Mouse (Mus musculus): ENCODE results near the gene Ifitm5. TPM values are rescaled to one million over a fixed set of nuclear protein-coding genes. Genes with fewer than 3 reads are reported as not detected.

Ifitm5 gene
- polyA plus RNA-seq, 1 experiment from 2014 or later = 0.48 TPM

DNA sequence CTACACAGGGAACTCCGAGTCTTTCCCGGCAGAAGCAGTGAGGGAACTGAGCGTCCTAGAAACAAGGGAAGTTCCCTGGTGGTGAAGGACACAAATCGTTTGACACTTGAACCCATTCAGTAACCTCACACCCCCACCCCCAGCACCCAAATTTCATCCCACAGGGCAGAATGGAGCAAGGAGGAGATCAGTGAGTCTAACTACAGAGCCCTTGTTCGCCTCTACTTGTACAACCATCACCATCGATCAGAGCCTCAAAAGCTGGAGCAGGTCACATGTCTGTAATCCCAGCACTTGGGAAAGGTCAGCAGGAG lies 6.4 kb upstream of the Ifitm5 start:
- ATAC-seq (no peak; the same call in 1 of the 2 replicates), DNase-seq (peak; percentile 57)
- H3K4me3 ChIP-seq (ENCODE audit: low read depth, low read length) = peak overlapping the region; percentile 66; the same call in 1 of the 2 replicates
- TF ChIP-seq EP300 (IDR thresholded peaks at IDR 0.05; ENCODE audit: low read depth) (peak; percentile 72), CTCF (IDR thresholded peaks at IDR 0.05; ENCODE audit: low read depth) (no peak)
- H3K4me1 ChIP-seq (ENCODE audit: insufficient read depth) = peaks cover 27% of the 10 kb centered on the region
- H3K4me2 ChIP-seq (ENCODE audit: low read depth, low read length) = peak overlapping the region; percentile 80
- H3K36me3 ChIP-seq (replicated peaks; ENCODE audit: insufficient read depth, low read length) = 0 out of 2 replicates have a peak, but pooled peaks cover 4% of the 10 kb centered on the region
- H3K9ac ChIP-seq (replicated peaks) = 0 out of 2 replicates have a peak overlapping the region, but pooled peaks have one; percentile 8
- peak overlapping the region; percentile 86 for H3K27ac ChIP-seq (ENCODE audit: low read depth)
- H3K9me3 ChIP-seq (ENCODE audit: low read length) = no peaks in the 10 kb centered on the region
- WGBS (ENCODE audit: insufficient replicate concordance) = 37% methylated on average over 6 of the region's 6 CpGs
- H3K27me3 ChIP-seq (ENCODE audit: insufficient read depth, low read length) = no peaks in the 10 kb centered on the region

GRCm38 (mm10) chr7:140955758-140956555 lies 5.9 kb upstream of the Ifitm5 start, which contains the start of the genes Gm45717 and Ifitm2:
TSS of gene Gm45717 (minus strand) at chr7:140955937.
TSS of gene Ifitm2 (minus strand) at chr7:140955987.
- peak; percentile 75 for DNase-seq
- Histone ChIP-seq H3K4me1 (ENCODE audit: insufficient read depth) (peaks cover 31% of the 10 kb centered on the region), H3K36me3 (replicated peaks; ENCODE audit: insufficient read depth, low read length) (0 out of 2 replicates have a peak, but pooled peaks cover 4% of the 10 kb centered on the region), H3K27me3 (ENCODE audit: insufficient read depth, low read length) (no peaks in the 10 kb centered on the region), H3K9ac (replicated peaks) (peak within 1 kb of the TSS; percentile 72), H3K4me3 (ENCODE audit: low read depth, low read length) (peak within 1 kb of the TSS; percentile 66), H3K9me3 (ENCODE audit: low read length) (no peaks in the 10 kb centered on the region), H3K4me2 (ENCODE audit: low read depth, low read length) (peak within 1 kb of the TSS; percentile 80), H3K27ac (ENCODE audit: low read depth) (peak within 1 kb of the TSS; percentile 86)
- peak; percentile 82 for ATAC-seq
- TF ChIP-seq EP300 (IDR thresholded peaks at IDR 0.05; ENCODE audit: low read depth) (peak; percentile 43; the same call in 1 of the 2 replicates), CTCF (IDR thresholded peaks at IDR 0.05; ENCODE audit: low read depth) (no peak)
- 11% methylated on average over 11 of the region's 11 CpGs for WGBS (ENCODE audit: insufficient replicate concordance)

GRCm38 (mm10) chr7:140955342-140955741 lies 5.3 kb upstream of the Ifitm5 start:
- Histone ChIP-seq H3K4me2 (ENCODE audit: low read depth, low read length) (peak overlapping the region; percentile 80), H3K36me3 (replicated peaks; ENCODE audit: insufficient read depth, low read length) (peaks cover 4% of the 10 kb centered on the region), H3K27me3 (ENCODE audit: insufficient read depth, low read length) (no peaks in the 10 kb centered on the region), H3K9ac (replicated peaks) (peak overlapping the region; percentile 72), H3K9me3 (ENCODE audit: low read length) (no peaks in the 10 kb centered on the region), H3K27ac (ENCODE audit: low read depth) (peak overlapping the region; percentile 86), H3K4me3 (ENCODE audit: low read depth, low read length) (peak overlapping the region; percentile 66), H3K4me1 (ENCODE audit: insufficient read depth) (peaks cover 34% of the 10 kb centered on the region)
- no peak for TF ChIP-seq EP300 (IDR thresholded peaks at IDR 0.05; ENCODE audit: low read depth)
- no peak for TF ChIP-seq CTCF (IDR thresholded peaks at IDR 0.05; ENCODE audit: low read depth)
- 0% methylated on average over 17 of the region's 17 CpGs for WGBS (ENCODE audit: insufficient replicate concordance)
- ATAC-seq = peak; percentile 29
- peak; percentile 49 for DNase-seq

DNA sequence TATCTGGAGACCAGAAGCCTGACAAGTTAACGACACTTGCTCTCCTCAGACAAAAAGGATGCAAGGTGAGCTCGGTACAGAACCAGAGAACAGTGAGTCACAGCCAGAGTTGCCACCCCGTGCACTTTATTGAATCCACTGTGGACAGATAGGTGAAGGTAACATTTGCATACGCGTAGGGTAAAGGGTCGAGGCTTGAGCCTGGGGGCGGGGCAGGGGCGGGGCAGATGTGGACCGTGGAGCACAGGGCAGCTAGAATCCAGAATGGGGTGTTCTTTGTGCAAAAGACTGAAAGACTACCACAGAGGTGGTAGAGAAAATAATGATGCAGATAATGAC lies 4.6 kb upstream of the Ifitm5 start:
- ATAC-seq = peak; percentile 59
- WGBS (ENCODE audit: insufficient replicate concordance) = 3% methylated on average over 9 of the region's 9 CpGs
- Histone ChIP-seq H3K9ac (replicated peaks) (peak overlapping the region; percentile 72), H3K4me3 (ENCODE audit: low read depth, low read length) (peak overlapping the region; percentile 66), H3K4me2 (ENCODE audit: low read depth, low read length) (peak overlapping the region; percentile 80), H3K27me3 (ENCODE audit: insufficient read depth, low read length) (no peaks in the 10 kb centered on the region), H3K9me3 (ENCODE audit: low read length) (no peaks in the 10 kb centered on the region), H3K4me1 (ENCODE audit: insufficient read depth) (peaks cover 34% of the 10 kb centered on the region), H3K36me3 (replicated peaks; ENCODE audit: insufficient read depth, low read length) (peaks cover 9% of the 10 kb centered on the region), H3K27ac (ENCODE audit: low read depth) (peak overlapping the region; percentile 86)
- peak; percentile 83 for DNase-seq
- TF ChIP-seq EP300 (IDR thresholded peaks at IDR 0.05; ENCODE audit: low read depth) = 0 out of 2 replicates have a peak, but pooled peaks have one; percentile 29
- no peak for TF ChIP-seq CTCF (IDR thresholded peaks at IDR 0.05; ENCODE audit: low read depth)

- H3K4me2 ChIP-seq (ENCODE audit: low read depth, low read length) = peak overlapping the region; percentile 80
- H3K27me3 ChIP-seq (ENCODE audit: insufficient read depth, low read length) = no peaks in the 10 kb centered on the region
- WGBS (ENCODE audit: insufficient replicate concordance) = 31% methylated on average over 15 of the region's 15 CpGs
- DNase-seq = no peak
- peak overlapping the region; percentile 86 for H3K27ac ChIP-seq (ENCODE audit: low read depth)
- ATAC-seq = no peak
- H3K9ac ChIP-seq (replicated peaks) = peak overlapping the region; percentile 72
- H3K4me1 ChIP-seq (ENCODE audit: insufficient read depth) = peaks cover 34% of the 10 kb centered on the region
- H3K9me3 ChIP-seq (ENCODE audit: low read length) = no peaks in the 10 kb centered on the region
- peaks cover 14% of the 10 kb centered on the region for H3K36me3 ChIP-seq (replicated peaks; ENCODE audit: insufficient read depth, low read length)
- peak; percentile 33; the same call in 1 of the 2 replicates for TF ChIP-seq EP300 (IDR thresholded peaks at IDR 0.05; ENCODE audit: low read depth)
- TF ChIP-seq CTCF (IDR thresholded peaks at IDR 0.05; ENCODE audit: low read depth) = no peak
- H3K4me3 ChIP-seq (ENCODE audit: low read depth, low read length) = peak overlapping the region; percentile 66
These were observed 4.0 kb upstream of the Ifitm5 start for GRCm38 (mm10) chr7:140953800-140954732.
